Mouse (Mus musculus): ENCODE data around the gene Eda. TPM values are rescaled to one million over a fixed set of nuclear protein-coding genes. Genes with fewer than 3 reads are reported as not detected.

Gene Eda
- total and polyA plus RNA-seq, 3 experiments, result 2.0 to 3.6 TPM; not detected in 1

DNA sequence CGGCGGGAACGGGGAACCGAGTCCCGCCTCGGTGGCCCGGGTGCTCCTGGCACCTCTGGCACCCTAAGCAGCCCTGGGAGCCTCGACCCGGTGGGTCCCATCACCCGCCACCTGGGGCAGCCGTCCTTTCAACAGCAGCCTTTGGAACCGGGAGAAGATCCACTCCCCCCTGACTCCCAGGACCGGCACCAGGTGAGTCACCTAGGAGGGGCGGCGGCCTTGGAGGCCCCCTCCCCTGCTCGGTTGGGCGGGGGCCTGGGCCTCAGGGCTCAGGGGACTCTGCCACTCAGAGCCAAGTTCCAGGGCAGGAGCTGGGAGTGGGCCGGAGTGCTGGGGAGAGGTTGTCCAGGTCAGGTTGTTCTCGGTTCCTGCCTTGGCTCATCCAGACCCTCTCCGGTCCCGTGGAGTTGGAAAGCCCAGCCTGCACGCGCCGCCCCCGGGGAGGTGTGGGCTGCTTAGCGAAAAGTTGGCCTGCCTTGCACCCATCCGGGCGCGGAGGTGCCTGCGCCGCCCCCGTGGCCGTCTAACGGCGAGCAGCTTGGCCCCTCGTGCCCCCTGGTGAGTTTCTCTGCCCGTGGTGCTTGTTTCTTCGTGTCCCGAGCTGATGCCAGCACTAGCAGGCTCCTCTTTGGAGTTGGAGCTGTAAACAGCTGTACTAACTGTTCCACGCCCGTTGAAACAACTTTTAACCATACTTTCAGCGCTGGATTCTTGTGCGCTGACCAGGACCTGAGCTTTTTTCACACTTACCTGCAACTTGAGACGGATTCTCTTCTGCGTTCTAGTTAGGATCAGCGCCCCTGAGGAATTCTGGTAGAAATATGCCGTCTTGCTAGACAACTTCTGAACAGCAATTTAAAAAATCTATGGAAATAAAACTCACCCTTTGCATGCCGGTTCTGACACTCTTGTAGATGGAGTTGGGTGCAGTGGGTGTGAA lies 849 bp downstream of the Eda start:
- peak overlapping the region; percentile 11 for H3K27ac ChIP-seq (ENCODE audit: control insufficient read depth, low read depth, low read length)
- peaks cover 0 to 3% of the 10 kb centered on the region in 2 experiments; a peak in 1 of 4 replicates for H3K4me1 ChIP-seq (ENCODE audit: control insufficient read depth in 1 of 2, insufficient read depth in 2 of 2, low read length in 2 of 2)
- no peaks in the 10 kb centered on the region for H3K27me3 ChIP-seq (ENCODE audit: control insufficient read depth in 1 of 2, insufficient read depth in 2 of 2, low read length in 2 of 2)
- DNase-seq (ENCODE audit: low read depth, low spot score), result peak; percentile 54
- no peaks in the 10 kb centered on the region for H3K36me3 ChIP-seq (ENCODE audit: control insufficient read depth in 1 of 2, insufficient read depth in 2 of 2, low read length in 2 of 2)
- H3K79me2 ChIP-seq (ENCODE audit: control insufficient read depth, insufficient read depth, low read length, poor library complexity), result no peaks in the 10 kb centered on the region; the same call in 1 of the 2 replicates
- H3K9me3 ChIP-seq (replicated peaks; ENCODE audit: insufficient read depth, low read length), result no peaks in the 10 kb centered on the region
- H3K4me3 ChIP-seq (ENCODE audit: control insufficient read depth in 1 of 2, insufficient read depth in 1 of 2, low read depth in 2 of 2, low read length in 2 of 2), result peak overlapping the region; percentile 62 to 87
- peak overlapping the region; percentile 80 for H3K9ac ChIP-seq (ENCODE audit: control insufficient read depth, low read depth, low read length, poor library complexity, severe bottlenecking)
- 0 out of 2 replicates have a peak, but pooled peaks have one; percentile 11 for TF ChIP-seq NELFE (IDR thresholded peaks at IDR 0.05; ENCODE audit: low read depth, low read length)
- TF ChIP-seq SMC3 (IDR thresholded peaks at IDR 0.05; ENCODE audit: low read depth, low read length), result no peak
- TF ChIP-seq MAZ (IDR thresholded peaks at IDR 0.05; ENCODE audit: low read depth, low read length), result no peak

DNA sequence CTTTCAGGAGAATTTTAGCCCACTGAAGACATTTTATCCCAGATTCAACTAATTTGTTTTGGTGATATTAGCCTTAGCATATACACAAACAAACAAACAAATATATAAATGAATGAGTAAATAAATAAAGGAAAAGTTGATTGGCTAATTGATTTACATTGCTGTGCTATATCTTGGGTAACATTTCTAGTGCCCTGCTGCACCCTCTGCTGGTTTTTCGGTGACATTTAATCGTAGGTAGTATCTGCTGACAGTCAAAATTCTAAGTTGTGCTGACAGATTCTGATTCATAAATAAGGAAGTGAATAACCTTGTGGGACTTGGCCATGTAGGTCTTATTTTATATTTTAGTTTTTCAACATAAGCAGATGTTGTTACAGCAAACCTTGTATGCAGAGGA lies 2.9 kb downstream of the Eda start:
- peak; percentile 47 for DNase-seq (ENCODE audit: low read depth, low spot score)
- Histone ChIP-seq H3K27ac (ENCODE audit: control insufficient read depth, low read depth, low read length) (no peak overlapping the region), H3K4me1 (ENCODE audit: control insufficient read depth in 1 of 2, insufficient read depth in 2 of 2, low read length in 2 of 2) (peaks cover 0 to 3% of the 10 kb centered on the region in 2 experiments; a peak in 1 of 4 replicates), H3K9ac (ENCODE audit: control insufficient read depth, low read depth, low read length, poor library complexity, severe bottlenecking) (no peak overlapping the region), H3K9me3 (replicated peaks; ENCODE audit: insufficient read depth, low read length) (no peaks in the 10 kb centered on the region), H3K4me3 (ENCODE audit: control insufficient read depth in 1 of 2, insufficient read depth in 1 of 2, low read depth in 2 of 2, low read length in 2 of 2) (no peak overlapping the region), H3K79me2 (ENCODE audit: control insufficient read depth, insufficient read depth, low read length, poor library complexity) (no peaks in the 10 kb centered on the region; the same call in 1 of the 2 replicates), H3K27me3 (ENCODE audit: control insufficient read depth in 1 of 2, insufficient read depth in 2 of 2, low read length in 2 of 2) (no peaks in the 10 kb centered on the region), H3K36me3 (ENCODE audit: control insufficient read depth in 1 of 2, insufficient read depth in 2 of 2, low read length in 2 of 2) (no peaks in the 10 kb centered on the region)
- peak; percentile 31 for TF ChIP-seq RAD21 (IDR thresholded peaks at IDR 0.05; ENCODE audit: low read depth, low read length)
- TF ChIP-seq SMC3 (IDR thresholded peaks at IDR 0.05; ENCODE audit: low read depth, low read length), result peak; percentile 51
- TF ChIP-seq CTCF (IDR thresholded peaks at IDR 0.05 in 2 of 3, conservative IDR thresholded peaks at IDR 0.05 in 1 of 3; ENCODE audit: control insufficient read depth in 1 of 3, insufficient read depth in 1 of 3, low read depth in 2 of 3, low read length in 3 of 3, poor library complexity in 1 of 3, severe bottlenecking in 1 of 3), result peak in 1 of 3 experiments; percentile 35; a peak in 2 of 6 replicates
- TF ChIP-seq ELF1 (IDR thresholded peaks at IDR 0.05; ENCODE audit: low read depth, low read length), result no peak

DNA sequence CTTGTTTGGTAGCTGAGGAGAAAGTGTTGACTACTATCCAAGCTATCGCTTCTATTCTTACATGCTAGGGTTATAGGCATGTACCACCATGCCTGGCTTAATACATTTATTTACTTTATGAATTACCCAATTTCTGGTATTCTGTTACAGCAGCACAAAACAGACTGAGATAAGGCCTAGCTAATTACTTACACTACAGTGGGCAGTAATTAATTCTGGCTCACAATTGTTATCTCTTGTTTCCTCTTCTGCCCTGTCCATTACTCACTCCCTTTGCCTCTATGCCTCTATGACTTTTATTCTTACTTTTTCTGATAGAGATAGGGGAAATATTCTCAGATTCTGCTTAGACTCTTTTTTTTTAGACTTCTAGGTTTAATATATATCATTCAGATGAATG lies 18.0 kb downstream of the Eda start:
- no peaks in the 10 kb centered on the region for H3K79me2 ChIP-seq (ENCODE audit: control insufficient read depth, insufficient read depth, low read length, poor library complexity)
- TF ChIP-seq RCOR1 (IDR thresholded peaks at IDR 0.05; ENCODE audit: low read depth, low read length) (0 out of 2 replicates have a peak, but pooled peaks have one; percentile 13), EP300 (IDR thresholded peaks at IDR 0.05; ENCODE audit: low read depth in 1 of 2, low read length in 2 of 2) (peak; percentile 29 to 64; a peak in 3 of 4 replicates), ETS1 (IDR thresholded peaks at IDR 0.05; ENCODE audit: low read depth, low read length) (peak; percentile 22; the same call in 1 of the 2 replicates), SIN3A (IDR thresholded peaks at IDR 0.05; ENCODE audit: low read length) (no peak), GATA1 (IDR thresholded peaks at IDR 0.05; ENCODE audit: low read depth, low read length) (peak; percentile 82)
- peak; percentile 61 for DNase-seq (ENCODE audit: low read depth, low spot score)

More for the DNA sequence above, 18.0 kb downstream of the Eda start:
- no peak overlapping the region for H3K9ac ChIP-seq (ENCODE audit: control insufficient read depth, low read depth, low read length, poor library complexity, severe bottlenecking)
- H3K27ac ChIP-seq (ENCODE audit: control insufficient read depth, low read depth, low read length), result no peak overlapping the region
- H3K9me3 ChIP-seq (replicated peaks; ENCODE audit: insufficient read depth, low read length), result no peaks in the 10 kb centered on the region
- no peaks in the 10 kb centered on the region for H3K27me3 ChIP-seq (ENCODE audit: control insufficient read depth in 1 of 2, insufficient read depth in 2 of 2, low read length in 2 of 2)
- H3K4me3 ChIP-seq (ENCODE audit: control insufficient read depth in 1 of 2, insufficient read depth in 1 of 2, low read depth in 2 of 2, low read length in 2 of 2), result no peak overlapping the region
- no peaks in the 10 kb centered on the region; a peak in 2 of 4 replicates for H3K4me1 ChIP-seq (ENCODE audit: control insufficient read depth in 1 of 2, insufficient read depth in 2 of 2, low read length in 2 of 2)
- peaks cover 0 to 15% of the 10 kb centered on the region in 2 experiments; a peak in 2 of 4 replicates for H3K36me3 ChIP-seq (ENCODE audit: control insufficient read depth in 1 of 2, insufficient read depth in 2 of 2, low read length in 2 of 2)

All from MEL (cell line).